Mouse (Mus musculus) layer of hippocampus, adult 8-10 months (tissue): ENCODE data around the gene Obp2b. TPM values are rescaled to one million over a fixed set of nuclear protein-coding genes. Genes with fewer than 3 reads are reported as not detected.
"Not testable (repeated sequence)": the region's sequence is repeated elsewhere in the genome, so short reads cannot be mapped to it uniquely, and the experiment has no call there.

ENCODE experiments used
- DNase-seq, 2 experiments: peaks; one replicate each; pipeline ENCODE4 v3.0.0; 2022; ENCODE audit warnings: low spot score in 2 of 2
- total RNA-seq, 4 experiments: library from RNA; stranded (reverse); gene quantifications; 2 replicates each; pipeline ENCODE4 v1.2.4; 2022

The Obp2b gene
- total RNA-seq, result under 1 TPM in 2 of 4 experiments, not detected in 2; 0.64 to 0.93 TPM

DNA sequence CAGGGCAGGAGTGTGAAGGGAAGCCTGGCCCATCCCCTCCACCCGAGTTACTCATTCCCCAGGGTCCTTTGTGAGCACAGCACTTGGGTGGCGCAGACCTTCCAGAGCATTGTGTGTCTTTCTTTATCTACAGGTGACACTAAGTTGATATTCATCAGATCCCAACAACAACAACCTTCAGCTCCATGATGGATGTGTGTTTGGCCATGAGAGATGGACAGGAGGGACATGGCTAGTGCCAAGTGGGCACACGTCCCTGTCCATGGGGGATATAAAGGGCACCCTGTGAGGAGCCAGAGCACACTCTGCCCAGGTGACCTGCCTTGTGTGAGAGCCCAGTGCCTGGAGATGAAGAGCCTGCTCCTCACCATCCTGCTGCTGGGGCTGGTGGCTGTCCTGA is at the start of gene Obp2b:
Gene Obp2b (plus strand): TSS at position 301 of the 400 bp plus-strand sequence.
- DNase-seq, result not testable (repeated sequence)

DNA sequence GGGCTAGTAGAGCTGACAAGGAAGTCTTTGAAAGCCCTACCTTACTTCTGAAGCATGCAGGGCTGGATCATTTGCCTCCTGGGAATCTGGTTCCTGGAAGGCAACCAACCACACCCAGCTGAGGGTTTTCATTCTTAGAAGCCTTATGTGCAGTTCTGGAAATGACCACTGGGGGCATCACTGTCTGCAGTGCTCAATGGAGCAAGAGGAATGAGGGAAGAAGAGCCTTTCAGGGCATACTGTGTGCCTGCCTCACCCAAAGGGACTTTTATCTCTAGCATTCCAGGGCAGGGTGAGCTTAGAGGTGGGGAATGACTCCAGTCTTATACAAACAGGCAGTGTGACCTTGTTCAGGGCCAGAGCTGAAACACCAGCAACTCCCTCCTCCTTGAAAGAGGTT is 42.2 kb upstream of the Obp2b start:
- peak in 1 of 2 experiments; percentile 57 for DNase-seq

DNA sequence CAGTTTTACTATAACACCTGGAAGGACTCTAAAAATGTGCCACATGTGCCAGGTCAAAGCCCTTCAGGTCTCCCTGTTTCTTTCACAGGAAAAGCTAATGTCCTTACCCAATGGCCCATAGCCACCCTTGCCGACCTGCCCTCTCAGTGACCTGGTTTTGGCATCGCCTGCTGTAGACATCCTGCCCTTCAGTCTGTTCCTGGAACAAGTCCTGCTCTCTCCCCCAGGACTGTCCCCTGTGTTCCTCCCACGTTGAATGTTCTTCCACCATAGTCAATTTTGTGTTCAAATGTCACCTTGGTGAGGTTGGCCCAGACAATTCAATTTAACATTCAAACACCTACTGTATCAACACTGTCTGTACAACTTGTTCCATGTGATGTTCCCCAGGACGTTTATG is 39.9 kb upstream of the Obp2b start:
- DNase-seq, result no peak

DNA sequence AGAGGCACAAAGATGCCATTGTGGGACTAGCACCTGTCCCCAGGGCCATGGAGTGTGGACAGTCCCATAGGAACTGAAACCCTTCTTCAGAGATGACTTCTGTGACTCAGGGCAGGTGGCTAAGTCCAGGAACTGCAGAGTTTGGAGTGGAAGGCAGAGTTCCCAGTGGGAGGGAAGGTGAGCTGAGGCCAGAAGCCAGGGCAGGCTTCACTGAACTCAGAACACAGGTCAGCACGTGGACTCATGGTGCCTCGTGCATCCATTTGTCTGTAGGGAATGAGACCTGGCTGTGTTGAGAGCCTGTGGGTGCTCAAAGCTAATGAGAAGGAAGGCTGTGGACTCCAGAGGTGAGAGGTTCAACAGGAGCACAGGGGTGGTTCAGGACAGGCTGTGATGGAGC is 38.1 kb upstream of the Obp2b start:
- DNase-seq, result no peak

DNA sequence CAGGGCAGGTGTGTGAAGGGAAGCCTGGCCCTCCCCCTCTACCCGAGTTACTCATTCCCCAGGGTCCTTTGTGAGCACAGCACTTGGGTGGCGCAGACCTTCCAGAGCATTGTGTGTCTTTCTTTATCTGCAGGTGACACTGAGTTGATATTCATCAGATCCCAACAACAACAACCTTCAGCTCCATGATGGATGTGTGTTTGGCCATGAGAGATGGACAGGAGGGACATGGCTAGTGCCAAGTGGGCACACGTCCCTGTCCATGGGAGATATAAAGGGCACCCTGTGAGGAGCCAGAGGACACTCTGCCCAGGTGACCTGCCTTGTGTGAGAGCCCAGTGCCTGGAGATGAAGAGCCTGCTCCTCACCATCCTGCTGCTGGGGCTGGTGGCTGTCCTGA is 37.1 kb upstream of the Obp2b start, which contains the start of gene Obp2a:
Gene Obp2a (plus strand): TSS at position 301 of the 400 bp plus-strand sequence.
- not testable (repeated sequence) for DNase-seq

DNA sequence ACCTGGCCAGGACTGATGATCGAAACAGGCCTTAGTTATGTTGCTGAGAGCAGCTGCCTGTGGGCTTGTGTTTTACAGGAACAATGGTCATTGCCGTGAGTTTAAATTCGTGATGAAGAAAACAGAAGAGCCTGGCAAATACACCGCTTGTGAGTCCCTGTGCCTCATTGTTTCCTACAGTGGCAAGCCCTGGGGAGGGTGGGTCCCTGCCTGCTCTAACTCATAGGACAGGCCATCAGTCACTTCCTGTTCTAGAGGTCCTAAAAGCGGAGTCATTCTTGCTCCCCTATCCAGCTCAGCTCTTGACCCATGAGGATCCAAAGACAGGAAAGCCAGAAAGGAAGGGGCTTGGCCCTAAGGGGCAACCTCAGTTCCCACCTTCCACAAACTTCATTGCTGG is 35.8 kb upstream of the Obp2b start:
- DNase-seq, result no peak

DNA sequence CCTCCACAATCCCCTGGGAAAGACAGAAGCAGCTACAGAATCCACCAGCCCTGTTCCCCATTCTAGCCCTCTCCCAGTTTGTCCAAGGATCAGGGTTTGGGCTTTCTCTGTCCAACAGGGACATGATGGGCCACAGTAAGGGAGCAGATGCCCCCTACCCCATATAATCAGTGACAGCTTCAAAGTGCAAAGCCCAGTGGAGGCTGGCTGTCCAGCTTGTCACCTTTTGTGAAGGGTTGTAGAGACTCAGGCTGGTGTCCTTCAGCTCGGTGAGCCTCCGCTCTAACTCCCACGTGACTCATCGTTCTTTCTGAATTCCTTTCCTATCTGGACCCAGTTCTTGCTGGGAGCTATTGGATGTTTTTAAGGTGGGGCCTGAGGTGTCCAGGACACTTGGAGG is 33.1 kb upstream of the Obp2b start:
- no peak for DNase-seq

DNA sequence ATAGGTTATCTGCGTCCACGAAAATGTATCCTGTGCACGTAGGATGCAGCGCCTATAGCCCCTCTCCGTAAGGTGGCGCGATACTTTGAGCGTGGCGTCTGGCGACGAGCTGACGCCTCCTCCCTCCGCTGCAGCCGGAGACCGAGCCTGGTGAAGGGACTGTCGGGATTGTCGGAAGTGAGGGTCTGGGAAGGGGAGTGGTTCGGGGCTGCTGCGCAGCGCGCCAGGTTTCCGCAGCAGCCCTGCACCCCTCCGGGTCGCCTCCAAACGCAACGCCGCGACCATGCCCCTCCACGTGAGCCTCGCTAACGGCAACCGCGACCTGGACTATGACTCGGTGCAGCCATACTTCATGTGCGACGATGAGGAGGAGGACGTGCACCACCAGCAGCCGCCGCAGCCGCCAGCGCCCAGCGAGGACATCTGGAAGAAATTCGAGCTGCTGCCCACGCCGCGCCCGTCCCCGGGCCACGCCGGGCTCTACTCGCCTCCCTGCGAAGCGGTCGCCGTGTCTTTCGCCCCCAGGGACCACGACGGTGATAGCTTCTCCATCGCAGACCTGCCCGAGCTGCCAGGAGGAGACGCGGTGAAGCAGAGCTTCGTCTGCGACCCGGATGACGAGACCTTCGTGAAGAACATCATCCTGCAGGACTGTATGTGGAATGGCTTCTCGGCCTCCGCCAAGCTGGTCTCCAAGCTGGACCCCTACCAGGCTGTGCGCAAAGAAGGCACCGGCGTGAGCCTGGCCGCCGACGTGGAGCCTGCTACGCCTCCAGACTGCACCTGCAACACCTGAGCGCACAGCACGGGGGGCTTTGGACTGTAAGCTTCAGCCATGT is 29.9 kb upstream of the Obp2b start, which contains the start of gene Bmyc:
Gene Bmyc (plus strand): TSS at position 97 of the 839 bp plus-strand sequence.
- peak; percentile 84 to 87 for DNase-seq

DNA sequence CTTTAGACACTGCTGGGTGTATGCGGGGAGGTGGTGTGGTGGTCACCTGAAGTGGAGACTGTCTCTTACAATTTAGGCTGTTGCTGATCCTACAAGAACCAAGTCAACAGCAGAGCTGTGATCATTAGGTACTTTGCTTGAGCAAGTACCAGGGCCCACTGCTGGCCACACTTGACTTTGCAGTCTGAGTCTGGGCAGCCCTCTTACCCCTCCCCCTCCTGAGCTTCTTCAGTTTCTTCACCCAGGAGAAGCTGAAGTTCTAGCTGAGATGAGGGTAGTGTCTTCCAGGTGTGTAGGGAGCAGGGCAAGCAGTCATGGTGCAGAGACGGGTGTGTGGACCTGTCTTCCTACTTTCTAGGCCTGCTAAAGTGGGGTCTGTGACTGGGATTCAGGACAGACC is 28.7 kb upstream of the Obp2b start:
- DNase-seq, result peak in 1 of 2 experiments; percentile 31

DNA sequence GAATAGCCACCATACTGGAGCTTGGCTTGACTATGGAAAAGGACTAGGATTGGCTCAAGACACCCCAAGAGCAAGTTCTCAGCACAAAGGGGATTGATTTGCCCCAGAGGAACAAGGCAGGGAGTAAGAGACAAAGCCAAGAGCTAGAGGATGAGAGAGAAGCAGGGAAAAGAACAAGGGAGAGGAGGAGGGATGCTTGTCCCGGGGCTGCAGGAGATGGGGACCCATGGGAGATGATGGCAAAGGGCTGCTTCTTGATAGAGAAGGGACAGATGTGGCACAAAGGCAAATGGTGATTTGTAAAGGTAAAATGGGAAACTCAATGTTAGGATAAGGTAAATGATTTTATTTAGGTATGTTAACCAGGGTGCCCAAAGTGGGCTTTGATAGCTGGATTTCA is 27.8 kb upstream of the Obp2b start:
- DNase-seq, result not testable (repeated sequence)

DNA sequence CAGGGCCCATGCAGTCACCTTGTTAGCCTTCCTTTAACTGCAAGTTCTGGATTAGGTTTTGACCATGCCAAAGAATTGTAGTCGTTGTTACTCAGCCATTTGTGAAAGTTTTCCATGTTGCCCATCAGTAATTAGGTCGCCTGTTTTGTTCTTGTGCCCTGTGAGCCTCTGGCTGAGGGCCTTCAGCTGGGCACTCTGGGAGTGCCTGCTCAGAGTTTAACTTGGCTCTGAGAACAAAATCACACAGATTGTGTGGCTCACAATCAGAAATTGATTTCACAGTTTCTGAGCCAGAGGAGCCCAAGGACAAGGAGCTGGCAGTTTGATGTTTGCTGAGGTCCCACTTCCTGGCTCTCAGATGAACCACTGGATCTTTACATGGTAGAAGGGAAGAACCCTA is 27.0 kb upstream of the Obp2b start:
- peak in 1 of 2 experiments; percentile 18 for DNase-seq

DNA sequence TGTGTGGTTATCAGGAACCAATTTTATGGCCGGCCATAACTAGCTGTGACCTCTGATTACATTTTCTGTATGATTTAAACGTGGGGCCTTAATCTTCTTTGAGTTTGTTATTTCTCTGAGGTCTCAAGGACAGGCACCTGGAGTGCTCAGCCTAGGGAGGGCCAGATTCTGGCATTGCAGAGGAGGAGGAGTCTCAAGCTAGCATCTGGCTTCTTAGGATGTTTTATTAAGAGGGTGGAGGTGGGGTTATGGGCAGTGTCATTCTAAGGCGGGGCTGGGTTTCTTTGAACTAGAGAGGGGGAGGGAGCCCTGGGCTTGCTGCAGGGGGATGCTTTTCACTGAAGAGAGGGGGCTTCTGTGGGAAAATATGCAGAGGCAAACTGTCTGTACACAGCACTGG is 25.2 kb upstream of the Obp2b start:
- DNase-seq, result not testable (repeated sequence)

DNA sequence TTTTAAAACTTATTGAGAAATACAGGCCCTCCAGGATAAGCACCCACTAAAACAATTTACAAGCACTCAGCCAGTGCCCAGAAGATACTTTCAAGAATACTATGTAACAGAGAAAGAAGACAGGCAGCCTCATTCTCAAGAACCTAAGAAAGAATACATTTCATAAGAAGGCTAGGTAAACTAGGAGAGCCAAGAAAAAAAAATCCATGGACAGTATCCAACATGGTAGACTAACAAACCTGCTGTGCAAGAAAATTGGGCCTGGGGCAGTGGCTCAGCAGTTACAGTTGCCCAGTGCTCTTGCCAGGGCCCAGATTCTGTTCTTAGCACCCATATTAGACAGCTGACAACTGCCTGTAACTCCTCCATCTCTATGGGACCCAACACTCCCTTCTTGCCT is 19.6 kb upstream of the Obp2b start:
- DNase-seq, result no peak

DNA sequence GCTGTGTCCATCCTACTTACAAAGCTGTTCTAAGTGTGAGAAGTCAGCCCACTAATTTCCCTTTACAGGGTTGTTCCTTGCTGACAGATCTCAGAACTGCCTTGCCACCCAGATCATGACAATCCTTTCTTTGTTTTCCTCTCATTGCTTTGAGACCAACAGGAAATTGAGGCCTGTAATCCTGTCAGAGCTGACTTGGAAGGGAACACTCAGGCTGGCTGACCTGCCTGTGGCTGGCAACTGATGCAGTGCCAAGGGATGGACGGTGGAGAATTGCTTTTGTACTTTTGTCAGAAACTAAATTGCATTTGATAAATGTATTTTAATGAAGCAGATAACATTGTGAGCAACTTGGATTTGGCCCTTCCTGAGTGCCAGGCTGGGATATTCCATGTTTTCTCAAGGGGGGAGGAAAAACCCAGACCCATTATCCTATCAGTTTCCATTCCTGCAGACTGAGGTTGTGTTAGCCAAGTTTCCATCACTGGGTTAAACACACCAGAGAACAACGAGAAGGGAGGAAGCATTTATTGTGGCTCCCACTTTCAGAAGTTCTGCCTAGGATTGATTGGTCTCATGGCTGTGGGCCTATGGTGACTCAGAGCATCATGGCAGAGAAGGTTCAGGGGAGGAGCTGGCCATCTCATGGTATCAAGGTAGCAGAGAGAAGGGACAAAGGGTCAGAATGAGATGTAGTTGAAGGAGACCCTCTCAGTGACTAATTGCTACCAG is 3.4 kb upstream of the Obp2b start:
- no peak for DNase-seq

DNA sequence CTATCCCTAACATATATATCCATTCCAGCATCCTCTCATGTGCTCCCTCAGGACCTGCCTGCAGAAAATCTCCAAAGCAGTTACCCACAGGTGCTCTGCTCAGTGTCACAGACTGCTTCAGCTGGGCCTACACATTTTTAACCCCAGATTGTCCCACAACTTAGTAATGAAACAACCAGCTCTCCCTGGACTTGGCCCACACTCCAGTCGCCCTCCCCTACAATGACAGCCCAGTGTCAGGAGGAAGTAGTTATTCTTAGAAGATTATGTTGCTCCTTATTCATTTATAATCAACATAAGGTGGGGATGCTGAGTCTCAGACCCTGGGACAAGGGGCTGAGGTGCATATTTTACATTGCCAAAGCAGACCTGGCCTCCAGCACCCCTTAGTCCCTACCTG is 4.9 kb downstream of the Obp2b start:
- no peak for DNase-seq

DNA sequence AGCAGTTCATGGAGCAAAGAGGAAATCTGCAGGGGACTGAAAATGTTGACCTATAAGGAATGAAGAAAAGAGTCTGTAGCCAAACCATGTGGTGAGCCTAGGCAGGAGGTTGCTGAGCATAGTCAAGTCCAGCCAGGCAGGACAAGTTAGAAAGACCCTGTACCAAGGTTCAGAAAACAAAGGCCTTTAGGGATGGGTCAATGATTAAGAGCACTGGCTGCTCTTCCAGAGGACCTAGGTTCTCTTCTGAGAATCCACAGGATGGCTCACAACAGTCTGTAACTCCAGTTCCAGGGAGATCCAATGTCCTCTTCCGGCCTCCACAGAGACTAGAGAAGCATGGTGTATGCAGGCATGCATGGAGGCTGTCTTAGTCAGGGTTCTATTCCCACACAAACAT is 17.4 kb downstream of the Obp2b start:
- no peak for DNase-seq

DNA sequence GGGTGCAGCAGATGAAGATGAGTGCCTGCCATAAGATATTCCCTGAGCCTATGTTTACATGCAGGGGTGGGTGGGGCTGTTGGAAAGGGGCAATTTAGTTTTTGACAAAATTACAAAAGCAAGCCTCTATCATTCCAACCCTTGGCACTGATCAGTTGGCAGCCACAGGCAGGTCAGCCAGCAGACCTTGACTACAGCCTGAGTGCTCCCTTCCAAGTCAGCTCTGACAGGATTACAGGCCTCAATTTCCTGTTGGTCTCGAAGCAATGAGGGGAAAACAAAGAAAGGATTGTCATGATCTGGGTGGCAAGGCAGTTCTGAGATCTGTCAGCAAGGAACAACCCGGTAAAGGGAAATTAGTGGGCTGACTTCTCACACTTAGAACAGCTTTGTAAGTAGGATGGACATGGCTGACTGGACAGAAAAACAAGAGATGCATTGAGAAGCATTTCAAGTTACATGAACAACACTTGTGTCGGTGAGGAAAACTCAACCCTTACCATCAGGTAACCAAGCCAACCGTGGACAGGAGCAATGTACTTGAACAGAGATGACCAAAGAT is 21.3 kb downstream of the Obp2b start:
- no peak for DNase-seq

DNA sequence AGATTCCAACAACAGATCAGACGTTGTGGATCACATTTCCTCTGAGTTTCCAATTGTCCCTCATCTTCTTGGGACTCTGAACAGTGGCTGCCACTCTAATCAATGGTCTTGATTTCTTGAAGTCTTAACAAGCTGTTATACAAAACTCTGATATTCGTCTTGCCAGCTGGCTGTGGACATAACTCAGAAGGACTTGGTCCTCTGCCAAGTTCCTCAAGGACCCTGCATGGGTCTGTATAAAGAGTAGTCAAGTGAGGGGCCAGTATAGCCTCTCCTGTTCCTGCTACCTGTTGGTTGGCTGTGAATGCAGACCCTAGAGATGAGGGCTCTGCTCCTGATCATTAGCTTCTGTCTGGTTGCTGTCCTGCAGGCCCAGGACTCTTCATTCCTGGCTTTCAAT is 28.5 kb downstream of the Obp2b start, which contains the start of gene Lcn3:
Gene Lcn3 (plus strand): TSS at position 301 of the 400 bp plus-strand sequence.
- DNase-seq, result no peak

DNA sequence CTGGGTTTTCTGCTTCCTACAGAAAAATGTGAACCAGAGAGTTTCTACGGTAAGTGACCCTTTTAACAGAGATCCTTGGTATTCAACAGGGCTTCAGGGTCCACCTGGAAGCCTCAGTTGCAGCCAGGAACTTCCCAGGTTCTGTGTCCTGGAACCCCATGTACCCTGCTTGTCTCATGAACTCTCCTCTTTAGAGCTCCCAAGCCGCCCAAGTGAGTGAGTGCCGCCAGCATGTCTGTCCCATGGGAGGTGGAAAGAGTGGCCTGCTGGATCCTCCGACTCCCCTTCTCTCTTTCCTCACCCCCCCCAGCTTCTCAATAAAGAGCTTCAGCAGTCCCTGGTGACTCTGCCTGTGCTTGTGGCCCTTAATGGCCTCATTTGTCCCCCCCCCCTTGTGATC is 31.0 kb downstream of the Obp2b start:
- DNase-seq, result no peak

DNA sequence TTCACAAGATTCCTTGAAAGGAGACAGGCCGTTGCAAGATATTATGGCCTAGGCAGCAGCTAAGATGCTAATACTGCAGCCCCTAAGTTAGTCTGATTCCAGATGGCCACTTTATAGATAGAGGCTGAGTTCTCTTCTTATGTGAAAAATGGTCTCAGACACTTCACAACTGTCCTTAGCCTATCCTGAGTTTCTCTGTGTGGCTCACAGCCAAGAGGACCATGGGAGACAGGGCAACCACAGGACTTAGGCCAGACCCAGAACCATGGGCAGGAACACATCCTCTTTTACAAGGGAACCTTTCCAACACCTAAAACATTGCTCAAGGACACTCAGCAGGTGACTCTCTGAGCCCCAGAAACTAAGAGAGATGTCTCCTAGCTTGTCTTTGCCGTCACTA is 36.7 kb downstream of the Obp2b start:
- DNase-seq, result no peak

DNA sequence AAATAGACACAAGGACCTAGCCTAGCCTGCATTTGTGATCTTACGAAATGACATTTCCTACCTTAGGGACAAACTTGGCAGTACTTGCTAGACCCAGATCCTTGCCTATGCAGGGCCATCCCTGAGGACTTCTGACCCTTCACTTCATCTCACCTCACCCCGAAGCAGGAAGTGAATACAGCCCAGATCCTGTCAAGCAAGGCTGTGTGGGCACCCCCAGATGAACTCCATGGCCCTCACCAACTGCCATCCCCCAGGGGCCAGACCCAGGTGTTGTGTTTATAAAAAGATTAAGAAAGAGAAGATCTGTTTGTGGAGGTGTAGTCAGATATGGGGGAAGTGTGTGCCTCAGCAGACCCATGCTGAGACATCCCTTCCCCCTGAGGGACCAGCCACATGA is 37.8 kb downstream of the Obp2b start:
- no peak for DNase-seq

DNA sequence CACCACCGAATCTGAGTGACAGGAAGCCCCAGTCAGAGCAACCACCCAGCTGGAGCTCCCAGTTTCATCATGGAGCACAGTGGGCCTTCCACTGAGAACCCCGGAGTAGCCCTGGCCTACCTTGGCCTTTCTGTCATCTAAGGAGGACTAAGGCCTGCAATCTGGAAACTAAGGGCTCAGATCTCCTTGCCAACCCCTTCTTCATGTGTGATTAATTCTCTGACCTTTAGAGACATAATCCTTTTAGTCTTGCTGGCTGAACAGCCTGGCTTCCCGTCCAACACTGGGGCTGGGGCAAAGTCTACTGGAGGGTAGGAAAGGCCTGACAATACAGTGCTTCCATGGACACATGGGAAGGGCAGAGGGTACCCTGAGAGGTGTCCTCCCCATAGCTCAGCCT is 39.2 kb downstream of the Obp2b start:
- DNase-seq, result no peak
